Mouse (Mus musculus) hindbrain, embryonic 13.5 days (tissue): ENCODE measurements around the gene Grm3. TPM values are rescaled to one million over a fixed set of nuclear protein-coding genes. Genes with fewer than 3 reads are reported as not detected.

Experiments
- ATAC-seq: fragments of 200-750 bp; cut with Nextera tagmentation; 2 replicates; pipeline ENCODE4 v1.8.0; 2017; ENCODE audit warnings: moderate TSS enrichment; ENCODE audit not compliant: low FRiP score
- H3K27ac ChIP-seq: fragments of 300-500 bp; sonication (generic); 2 replicates; pipeline ENCODE4 v1.5.1; 2015; ENCODE audit warnings: inconsistent platforms, mild to moderate bottlenecking, moderate library complexity
- H3K27me3 ChIP-seq: fragments of 300-500 bp; sonication (generic); 2 replicates; pipeline ENCODE4 v1.6.1; 2015; ENCODE audit warnings: mild to moderate bottlenecking, inconsistent platforms
- H3K36me3 ChIP-seq: fragments of 300-500 bp; sonication (generic); 2 replicates; pipeline ENCODE4 v1.6.1; 2015; ENCODE audit warnings: mild to moderate bottlenecking, inconsistent platforms
- H3K4me1 ChIP-seq: fragments of 300-500 bp; sonication (generic); replicated peaks from 2 replicates; pipeline ENCODE4 v1.6.1; 2015; ENCODE audit warnings: inconsistent platforms
- H3K4me2 ChIP-seq: fragments of 300-500 bp; sonication (generic); 2 replicates; pipeline ENCODE4 v1.6.1; 2015; ENCODE audit warnings: inconsistent platforms, mild to moderate bottlenecking, moderate library complexity
- H3K4me3 ChIP-seq: fragments of 300-500 bp; sonication (generic); 2 replicates; pipeline ENCODE4 v1.5.1; 2015; ENCODE audit warnings: mild to moderate bottlenecking, inconsistent platforms
- H3K9ac ChIP-seq: fragments of 300-500 bp; sonication (generic); 2 replicates; pipeline ENCODE4 v1.6.1; 2015; ENCODE audit warnings: mild to moderate bottlenecking, inconsistent platforms
- H3K9me3 ChIP-seq: fragments of 300-500 bp; sonication (generic); 2 replicates; pipeline ENCODE4 v1.6.1; 2016; ENCODE audit warnings: inconsistent platforms
- WGBS: fragments of 180-500 bp; shearing (Covaris S2); methylation state at CpG from one replicate; pipeline ENCODE4 v1.1.7; 2015; 5-methylcytosine and 5-hydroxymethylcytosine counted together
- polyA plus RNA-seq: library from polyadenylated mRNA; unstranded; fragments of >200 nt; fragmentation: Nextera tagmentation; extraction: Ambion mirVana; gene quantifications from 2 replicates; pipeline ENCODE4 v1.2.1, GENCODE M21; 2015

Grm3 gene
- polyA plus RNA-seq, 1 experiment from 2014 or later, result 28.4 TPM

- no peaks in the 10 kb centered on the region for H3K4me1 ChIP-seq
- H3K4me3 ChIP-seq, result no peak overlapping the region
- no peaks in the 10 kb centered on the region for H3K27me3 ChIP-seq
- no peak overlapping the region for H3K9ac ChIP-seq
- WGBS, result 91% methylated on average over 6 of the region's 6 CpGs
- H3K4me2 ChIP-seq, result no peak overlapping the region
- no peaks in the 10 kb centered on the region for H3K36me3 ChIP-seq
- H3K9me3 ChIP-seq, result no peaks in the 10 kb centered on the region
- no peak overlapping the region for H3K27ac ChIP-seq
- no peak for ATAC-seq
Observed at GRCm38 (mm10) chr5:9448931-9449330, 276.0 kb downstream of the Grm3 start.

GRCm38 (mm10) chr5:9446146-9446545, 278.8 kb downstream of the Grm3 start:
- Histone ChIP-seq H3K9me3 (no peaks in the 10 kb centered on the region), H3K4me3 (no peak overlapping the region), H3K27me3 (no peaks in the 10 kb centered on the region), H3K4me1 (no peaks in the 10 kb centered on the region), H3K9ac (no peak overlapping the region), H3K27ac (no peak overlapping the region), H3K36me3 (peaks cover 3% of the 10 kb centered on the region; the same call in 1 of the 2 replicates), H3K4me2 (no peak overlapping the region)
- no peak for ATAC-seq
- WGBS, result 20% methylated on average over 1 of the region's 1 CpGs
